Mouse (Mus musculus) lung, adult 2 months (tissue): ENCODE measurements around the gene Gm33543. TPM values are rescaled to one million over a fixed set of nuclear protein-coding genes. Genes with fewer than 3 reads are reported as not detected.

Experiments used
- DNase-seq: peaks from one replicate; pipeline ENCODE4 v3.0.0; 2022
- H3K4me1 ChIP-seq: fragments of 200-500 bp; 2 replicates; pipeline ENCODE4 v1.6.1; 2011; ENCODE audit warnings: low read length; ENCODE audit not compliant: control insufficient read depth, insufficient read depth
- H3K4me3 ChIP-seq: fragments of 200-500 bp; replicated peaks from 2 replicates; pipeline ENCODE3; 2011; ENCODE audit warnings: low read depth, mild to moderate bottlenecking, control low read depth, low read length; ENCODE audit errors: extremely low read depth
- CTCF ChIP-seq: fragments of 200-500 bp; IDR thresholded peaks from 2 replicates; pipeline ENCODE4 v1.5.1; 2011; ENCODE audit warnings: mild to moderate bottlenecking, low read length, control low read depth; ENCODE audit not compliant: insufficient read depth
- POLR2A ChIP-seq: fragments of 200-500 bp; IDR thresholded peaks from 2 replicates; pipeline ENCODE4 v1.6.1; 2011; ENCODE audit warnings: low read depth, mild to moderate bottlenecking, control low read depth, low read length, borderline replicate concordance; ENCODE audit errors: extremely low read depth
- WGBS: fragments of 180-500 bp; shearing (Covaris S2); methylation state at CpG from one replicate; pipeline ENCODE4 v1.1.7; 2018; 5-methylcytosine and 5-hydroxymethylcytosine counted together
- polyA plus RNA-seq: library from polyadenylated mRNA; depleted of rRNA; stranded (reverse); fragments of >200 nt; gene quantifications from 2 replicates; pipeline ENCODE4 v1.2.3, GENCODE M21; 2012; rRNA removed

Gm33543 gene
- polyA plus RNA-seq, 1 experiment, result 0.15 TPM

- Histone ChIP-seq H3K4me1 (no peaks in the 10 kb centered on the region), H3K4me3 (no peak overlapping the region)
- TF ChIP-seq CTCF, result no peak
- DNase-seq, result no peak
- 26% methylated on average over 7 of the region's 7 CpGs for WGBS
These were observed 57.9 kb downstream of the Gm33543 start for GRCm38 (mm10) chr10:95784837-95785236.

DNA sequence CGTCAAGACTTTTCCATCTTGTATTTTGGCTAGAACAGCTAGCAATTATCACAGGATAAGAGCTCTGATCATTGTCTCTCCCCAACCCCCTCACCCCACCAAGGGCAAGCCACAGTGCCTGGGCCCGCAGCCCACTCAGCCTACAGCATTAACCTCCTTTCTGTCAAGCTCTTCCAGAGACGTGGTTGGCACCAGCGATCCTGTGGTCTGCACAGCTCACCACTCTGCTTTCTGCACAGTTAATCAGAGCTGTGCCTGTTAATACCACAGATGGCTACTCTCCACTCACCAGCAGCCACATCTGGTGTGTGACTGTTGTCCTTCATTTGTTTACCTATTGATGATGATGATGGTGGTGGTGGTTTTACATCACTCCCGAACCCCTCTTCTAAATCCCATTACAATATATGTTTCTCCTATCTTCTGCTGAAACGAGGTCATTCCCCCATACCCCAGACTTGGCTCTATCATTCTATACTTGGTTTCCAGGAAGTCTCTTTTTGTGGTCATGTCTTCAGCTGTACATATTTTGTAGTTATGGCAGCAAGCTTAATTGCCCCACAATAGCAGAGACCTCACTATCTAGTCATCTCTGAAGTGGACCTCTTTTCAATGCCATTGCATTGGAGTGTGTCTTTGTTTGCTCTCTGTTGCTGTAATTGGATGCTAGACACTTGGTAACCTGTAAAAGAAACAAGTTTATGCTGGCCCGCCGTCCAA, 61.7 kb downstream of the Gm33543 start:
- WGBS, result 72% methylated on average over 8 of the region's 8 CpGs
- H3K4me1 ChIP-seq, result no peaks in the 10 kb centered on the region; the same call in 1 of the 2 replicates
- no peak for TF ChIP-seq POLR2A
- TF ChIP-seq CTCF, result no peak
- DNase-seq, result no peak
- no peak overlapping the region for H3K4me3 ChIP-seq

DNA sequence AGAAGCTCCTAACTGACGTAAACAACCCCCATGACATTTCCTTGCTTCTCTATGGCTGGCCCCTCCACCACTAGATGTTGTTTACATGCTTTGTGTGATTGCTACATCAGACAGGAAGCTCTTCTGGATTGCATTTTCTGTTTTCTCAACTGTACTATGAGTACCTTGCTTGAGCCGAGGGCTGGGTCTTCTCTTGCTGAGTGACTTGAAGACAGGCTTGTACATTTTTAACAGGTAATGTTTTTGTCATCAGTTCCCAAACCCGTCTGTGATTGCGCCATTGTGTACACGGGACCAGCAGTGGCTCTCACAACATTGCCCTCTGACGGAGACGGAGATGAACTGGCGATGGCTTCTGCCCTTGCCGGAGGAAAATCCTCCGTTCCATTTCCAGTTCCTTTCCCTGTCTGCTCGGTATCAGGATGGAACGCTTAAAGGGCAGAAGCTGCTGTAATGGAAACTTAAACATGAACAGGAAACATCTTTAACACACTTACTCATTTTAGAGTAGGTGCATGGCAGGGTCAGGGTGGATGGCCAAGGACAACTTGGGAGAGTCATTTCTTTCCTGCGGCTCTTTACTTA, 62.8 kb downstream of the Gm33543 start:
- no peaks in the 10 kb centered on the region; the same call in 1 of the 2 replicates for H3K4me1 ChIP-seq
- DNase-seq, result no peak
- 26% methylated on average over 13 of the region's 13 CpGs for WGBS
- TF ChIP-seq CTCF (peak; percentile 63), POLR2A (no peak)
- peak overlapping the region; percentile 8 for H3K4me3 ChIP-seq

DNA sequence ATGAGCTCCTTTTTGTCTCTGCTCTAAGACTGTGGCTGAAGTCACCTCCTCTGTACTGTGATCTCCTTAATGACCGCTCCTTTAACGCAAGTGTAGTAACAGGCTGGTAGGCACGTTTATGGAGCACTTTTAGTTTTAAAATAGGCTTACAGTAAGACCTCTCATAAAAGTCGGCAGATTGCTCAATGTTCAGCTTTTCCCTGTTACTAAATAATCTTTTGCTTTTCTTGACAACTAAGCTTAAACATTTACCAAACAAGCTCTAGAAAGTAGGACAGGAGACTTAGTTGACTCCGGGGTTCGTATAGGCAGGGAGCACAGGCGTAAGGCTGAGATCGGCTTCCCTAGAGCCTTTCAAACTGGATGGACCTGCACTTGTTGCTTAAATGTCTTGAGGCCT, 64.1 kb downstream of the Gm33543 start:
- no peak for DNase-seq

GRCm38 (mm10) chr10:95777701-95778320, 64.9 kb downstream of the Gm33543 start:
- no peak for DNase-seq
- no peak for TF ChIP-seq CTCF
- TF ChIP-seq POLR2A, result no peak
- Histone ChIP-seq H3K4me3 (no peak overlapping the region), H3K4me1 (no peaks in the 10 kb centered on the region; the same call in 1 of the 2 replicates)
- WGBS, result 79% methylated on average over 15 of the region's 15 CpGs

More for the DNA sequence above, 64.1 kb downstream of the Gm33543 start:
- Histone ChIP-seq H3K4me1 (no peaks in the 10 kb centered on the region; the same call in 1 of the 2 replicates), H3K4me3 (no peak overlapping the region)
- 78% methylated on average over 8 of the region's 8 CpGs for WGBS
- TF ChIP-seq CTCF (no peak), POLR2A (no peak)

DNA sequence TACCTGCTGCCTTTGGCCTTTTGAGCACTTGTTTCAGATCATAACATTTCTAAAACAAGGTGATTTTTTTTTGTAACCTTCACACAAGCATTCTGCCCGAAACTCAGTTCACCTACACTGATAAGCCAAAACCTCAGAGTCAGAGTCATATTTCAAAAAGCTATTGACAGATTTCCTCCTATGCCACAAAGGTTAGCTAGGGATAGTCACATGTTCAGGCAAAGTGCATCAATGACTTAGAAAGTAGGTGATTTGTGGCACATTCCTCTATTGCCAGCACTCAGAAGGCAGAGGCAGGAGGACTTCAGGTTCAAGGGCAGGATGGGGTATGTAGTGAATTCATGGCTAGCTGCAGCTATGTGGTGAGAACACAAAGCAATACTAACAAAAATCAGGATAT, 65.7 kb downstream of the Gm33543 start:
- 84% methylated on average over 1 of the region's 1 CpGs for WGBS
- no peak for DNase-seq
- H3K4me3 ChIP-seq, result no peak overlapping the region
- TF ChIP-seq POLR2A, result no peak
- no peak for TF ChIP-seq CTCF
- no peaks in the 10 kb centered on the region; the same call in 1 of the 2 replicates for H3K4me1 ChIP-seq

- H3K4me3 ChIP-seq, result no peak overlapping the region
These were observed 67.9 kb downstream of the Gm33543 start for GRCm38 (mm10) chr10:95774856-95775255.

GRCm38 (mm10) chr10:95774001-95774628, 68.6 kb downstream of the Gm33543 start:
- TF ChIP-seq CTCF (no peak), POLR2A (no peak)
- no peak overlapping the region for H3K4me3 ChIP-seq
- WGBS, result 75% methylated on average over 9 of the region's 9 CpGs
- DNase-seq, result no peak
- no peaks in the 10 kb centered on the region for H3K4me1 ChIP-seq

More at GRCm38 (mm10) chr10:95774856-95775255, 67.9 kb downstream of the Gm33543 start:
- DNase-seq, result no peak
- WGBS, result 71% methylated on average over 7 of the region's 7 CpGs
- no peak for TF ChIP-seq POLR2A
- no peak for TF ChIP-seq CTCF
- no peaks in the 10 kb centered on the region; the same call in 1 of the 2 replicates for H3K4me1 ChIP-seq

Other genes starting within 250 kb of the Gm33543 start
- not detected in 2 replicates for gene Anapc15-ps, start 169.5 kb downstream of the Gm33543 start, polyA plus RNA-seq
- gene Eea1, start 97.7 kb upstream of the Gm33543 start, polyA plus RNA-seq, result 4.3 and 5.1 TPM in 2 replicates